Mouse (Mus musculus): Measurements from ENCODE around the gene Adgrf1. TPM values are rescaled to one million over a fixed set of nuclear protein-coding genes. Genes with fewer than 3 reads are reported as not detected.

The Adgrf1 gene
- polyA plus RNA-seq, 1 experiment, result 0.06 TPM

DNA sequence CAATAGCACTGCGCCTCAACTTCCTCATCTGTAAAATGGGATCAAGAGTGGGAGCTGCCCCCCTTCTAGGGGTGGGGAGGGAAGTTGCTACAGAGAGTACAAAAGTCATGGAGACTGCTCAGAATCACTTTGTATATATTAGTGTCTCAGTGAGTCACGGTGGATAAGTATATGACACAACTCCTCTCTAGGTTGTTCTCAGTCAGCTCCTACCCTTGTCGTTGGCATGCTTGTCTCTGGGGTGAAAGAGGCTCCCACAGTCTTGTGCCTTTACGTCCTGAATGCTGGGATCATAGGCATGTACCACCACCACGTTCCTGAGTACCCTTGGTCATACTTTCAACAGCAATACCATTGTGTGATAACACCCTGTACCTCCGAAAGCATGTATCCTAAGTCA is 4.2 kb upstream of the Adgrf1 start:
- DNase-seq (ENCODE audit: extremely low spot score in 1 of 2, low spot score in 1 of 2), result no peak

DNA sequence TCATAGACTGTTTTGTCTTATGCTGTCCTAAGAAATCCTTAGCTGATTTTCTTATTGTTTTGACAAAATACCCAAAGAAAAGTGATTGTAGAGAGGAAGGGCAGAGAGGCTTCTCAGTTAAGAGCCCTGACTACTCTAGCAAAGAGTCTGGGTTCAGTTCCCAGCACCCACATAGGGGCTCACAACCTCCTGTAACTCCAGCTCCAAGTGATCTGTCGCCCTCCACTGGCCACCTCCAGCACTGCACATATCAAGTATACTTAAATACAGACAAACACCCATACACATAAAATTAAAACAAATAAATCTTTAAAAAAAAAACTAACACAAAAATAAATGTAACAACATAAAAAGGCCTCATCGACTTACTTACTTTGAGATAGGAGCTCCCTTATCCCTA is 3.5 kb upstream of the Adgrf1 start:
- no peak for DNase-seq (ENCODE audit: extremely low spot score in 1 of 2, low spot score in 1 of 2)

DNA sequence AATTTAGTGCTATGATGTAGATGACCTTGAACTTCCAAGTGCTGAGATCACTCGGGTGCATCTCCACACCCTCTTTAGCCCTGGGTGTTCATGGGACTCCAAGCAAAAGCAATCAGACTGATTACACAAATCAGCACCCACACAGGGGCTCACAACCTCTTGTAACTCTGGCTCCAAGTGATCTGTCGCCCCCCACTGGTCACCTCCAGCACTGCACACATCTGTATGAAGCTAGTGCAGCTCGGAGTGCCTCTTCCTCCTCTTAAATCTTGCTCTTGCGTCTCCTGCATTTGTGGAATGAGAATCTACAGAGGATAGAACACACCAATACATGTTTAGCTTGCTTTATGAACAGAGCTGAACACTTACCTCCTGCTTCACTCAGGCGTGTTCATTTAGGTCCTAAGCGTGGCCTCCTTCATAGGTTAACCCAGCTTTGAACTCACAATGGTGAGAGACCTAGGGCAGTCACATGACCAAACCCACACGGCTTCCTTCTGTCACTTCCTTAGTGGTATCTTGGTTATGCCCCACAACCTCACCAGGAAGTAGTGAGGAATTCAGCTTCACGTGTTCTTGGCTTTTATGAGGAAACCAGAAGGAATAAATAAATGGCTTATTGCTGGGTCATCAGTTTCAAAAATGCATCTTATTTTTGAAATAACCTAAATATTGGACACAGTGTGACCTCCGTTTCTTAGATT is 2.9 kb upstream of the Adgrf1 start:
- no peak for DNase-seq (ENCODE audit: extremely low spot score in 1 of 2, low spot score in 1 of 2)

DNA sequence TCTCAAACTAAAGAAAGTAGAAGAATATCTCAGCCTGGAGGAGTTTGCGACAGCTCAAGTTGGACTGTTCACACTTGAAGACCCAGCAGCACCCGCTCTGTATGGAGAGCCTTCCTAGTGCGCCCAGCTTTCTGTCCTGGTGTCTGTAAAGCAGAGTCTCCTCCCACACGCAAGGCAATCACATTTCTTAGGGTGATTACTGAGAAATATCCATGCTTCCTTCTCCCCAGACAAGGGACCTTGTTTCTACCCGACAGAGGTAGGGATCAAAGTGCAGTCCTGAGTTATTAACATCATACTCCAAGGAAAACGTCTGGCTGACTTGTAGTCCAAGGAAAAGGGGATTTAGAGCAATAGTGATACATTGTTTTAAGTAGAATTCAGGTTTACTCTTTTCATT is 6.1 kb downstream of the Adgrf1 start:
- DNase-seq (ENCODE audit: extremely low spot score in 1 of 2, low spot score in 1 of 2), result no peak

DNA sequence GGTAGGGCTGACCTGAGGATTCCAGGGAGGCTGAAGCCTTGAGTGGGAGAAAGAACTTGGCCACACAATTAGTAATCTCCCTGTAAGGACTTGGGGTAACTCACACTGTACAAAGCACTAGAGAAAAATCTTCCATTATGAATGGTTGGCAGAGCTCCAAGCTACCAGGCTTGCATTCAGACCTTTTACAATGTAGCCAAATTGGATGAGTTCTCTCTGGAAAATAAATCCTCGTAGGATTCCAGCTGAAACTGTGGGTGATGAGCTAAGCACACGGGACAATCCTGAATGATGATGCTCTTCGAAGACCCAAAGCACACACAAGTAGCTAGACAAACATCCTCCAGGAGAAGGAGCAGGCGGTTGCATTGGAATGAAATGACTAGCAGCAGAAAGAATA is 7.1 kb downstream of the Adgrf1 start:
- DNase-seq (ENCODE audit: extremely low spot score in 1 of 2, low spot score in 1 of 2), result peak in 1 of 2 experiments; percentile 60

DNA sequence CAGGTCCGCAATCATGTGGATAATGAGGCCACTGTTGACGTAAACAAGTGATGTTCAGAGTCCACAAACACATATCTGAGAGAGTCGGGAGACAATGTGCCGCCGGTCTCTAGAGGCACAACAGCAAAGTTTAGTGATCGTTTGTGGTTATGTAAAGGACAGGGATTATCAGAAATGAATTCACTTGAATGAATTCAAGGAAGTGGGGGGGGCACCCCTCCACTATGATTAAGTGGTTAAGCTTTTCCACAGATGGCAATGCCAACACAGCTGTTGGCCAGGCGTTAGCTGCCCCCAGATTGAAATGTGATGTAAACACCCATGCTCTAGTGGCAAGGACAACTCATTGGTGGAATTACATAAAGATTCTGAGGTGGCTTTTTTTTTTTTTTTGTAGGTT is 9.5 kb downstream of the Adgrf1 start:
- DNase-seq (ENCODE audit: extremely low spot score in 1 of 2, low spot score in 1 of 2), result no peak

DNA sequence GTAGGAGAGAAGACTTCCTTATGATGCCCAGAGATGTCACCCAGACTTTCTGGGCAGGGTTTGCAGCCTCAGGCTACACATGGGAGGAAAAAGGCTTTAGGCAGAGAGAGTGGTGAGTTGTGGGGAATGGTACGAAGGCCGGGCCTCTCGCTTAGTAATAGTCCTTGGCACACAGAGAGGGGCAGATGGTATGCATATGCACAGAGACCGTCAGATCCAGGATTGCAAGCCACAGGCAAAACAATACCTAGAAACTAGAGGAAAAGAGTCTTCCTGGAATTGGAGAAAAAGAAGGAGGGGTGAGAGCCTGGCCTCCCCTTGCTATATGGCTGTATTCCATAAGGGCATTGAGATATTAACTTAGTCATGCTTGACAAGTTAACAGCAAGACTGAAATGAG is 12.2 kb downstream of the Adgrf1 start:
- DNase-seq (ENCODE audit: extremely low spot score in 1 of 2, low spot score in 1 of 2), result no peak

DNA sequence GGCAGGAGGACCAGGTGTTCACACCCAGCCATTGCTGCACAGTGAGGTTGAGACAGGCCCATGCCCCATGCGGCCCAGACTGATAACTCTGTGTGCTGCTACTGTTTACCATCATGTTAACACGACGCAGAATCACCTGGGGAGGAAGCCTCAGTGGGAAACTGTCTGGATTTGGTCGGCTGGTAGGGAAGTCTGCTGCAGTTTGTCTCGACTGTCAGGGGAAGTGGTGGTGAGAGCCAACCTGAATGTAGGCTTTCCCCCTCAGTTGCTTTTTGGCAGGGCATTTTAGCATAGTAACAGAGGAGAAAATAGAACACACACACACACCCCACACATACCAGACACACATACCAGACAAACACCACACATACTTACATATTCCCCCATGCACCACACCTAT is 12.7 kb downstream of the Adgrf1 start:
- DNase-seq (ENCODE audit: extremely low spot score in 1 of 2, low spot score in 1 of 2), result no peak

DNA sequence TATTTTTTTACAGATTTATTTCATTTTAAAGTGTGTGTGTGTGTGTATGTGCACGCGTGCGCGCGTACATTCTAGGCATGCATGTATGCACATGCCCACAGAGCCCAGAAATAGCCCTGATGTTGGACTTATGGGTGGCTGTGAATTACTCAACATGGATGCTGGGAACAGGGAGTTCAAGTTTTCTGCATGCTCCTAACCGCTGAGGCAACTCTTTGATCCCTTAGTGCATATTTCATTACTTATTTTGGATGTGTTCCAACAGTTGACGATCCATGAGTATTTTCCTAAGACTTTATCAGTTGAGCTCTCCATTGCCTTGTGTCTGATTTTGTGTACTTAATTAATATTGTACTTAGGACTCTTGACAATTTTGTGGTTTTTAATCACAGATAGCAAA is 29.4 kb downstream of the Adgrf1 start:
- DNase-seq (ENCODE audit: extremely low spot score in 1 of 2, low spot score in 1 of 2), result no peak

DNA sequence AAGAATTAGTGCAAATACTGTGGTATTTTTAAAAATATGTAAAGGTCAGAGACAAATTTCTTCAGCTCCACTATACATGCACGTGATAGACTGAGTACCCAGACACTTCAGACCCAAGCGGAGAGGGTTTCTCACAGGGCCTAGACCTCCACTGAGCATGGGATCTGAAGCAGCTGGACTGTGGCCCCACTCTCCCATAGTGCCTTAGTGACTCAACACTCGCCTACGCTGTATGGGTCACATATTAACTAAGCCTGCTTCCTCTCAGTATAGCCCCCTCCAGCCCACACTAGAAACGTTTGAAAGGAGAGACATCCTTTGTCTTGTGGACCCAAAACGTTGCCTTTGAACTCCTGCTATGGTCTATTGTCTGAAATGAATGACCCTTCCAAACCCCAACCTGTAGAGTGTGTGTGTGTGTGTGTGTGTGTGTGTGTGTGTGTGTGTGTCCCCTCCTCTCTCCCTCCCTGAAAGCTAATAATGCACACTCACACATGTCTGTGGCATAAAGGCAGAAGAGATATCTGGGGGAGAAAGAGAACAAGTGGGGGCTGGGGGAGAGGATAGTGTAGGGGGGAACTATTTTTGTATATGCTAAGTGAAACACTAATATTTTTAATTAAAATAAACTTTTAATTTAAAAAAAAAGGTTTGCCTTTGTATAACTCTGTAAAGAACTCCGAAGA is 56.0 kb downstream of the Adgrf1 start:
- no peak for DNase-seq (ENCODE audit: extremely low spot score in 1 of 2, low spot score in 1 of 2)

DNA sequence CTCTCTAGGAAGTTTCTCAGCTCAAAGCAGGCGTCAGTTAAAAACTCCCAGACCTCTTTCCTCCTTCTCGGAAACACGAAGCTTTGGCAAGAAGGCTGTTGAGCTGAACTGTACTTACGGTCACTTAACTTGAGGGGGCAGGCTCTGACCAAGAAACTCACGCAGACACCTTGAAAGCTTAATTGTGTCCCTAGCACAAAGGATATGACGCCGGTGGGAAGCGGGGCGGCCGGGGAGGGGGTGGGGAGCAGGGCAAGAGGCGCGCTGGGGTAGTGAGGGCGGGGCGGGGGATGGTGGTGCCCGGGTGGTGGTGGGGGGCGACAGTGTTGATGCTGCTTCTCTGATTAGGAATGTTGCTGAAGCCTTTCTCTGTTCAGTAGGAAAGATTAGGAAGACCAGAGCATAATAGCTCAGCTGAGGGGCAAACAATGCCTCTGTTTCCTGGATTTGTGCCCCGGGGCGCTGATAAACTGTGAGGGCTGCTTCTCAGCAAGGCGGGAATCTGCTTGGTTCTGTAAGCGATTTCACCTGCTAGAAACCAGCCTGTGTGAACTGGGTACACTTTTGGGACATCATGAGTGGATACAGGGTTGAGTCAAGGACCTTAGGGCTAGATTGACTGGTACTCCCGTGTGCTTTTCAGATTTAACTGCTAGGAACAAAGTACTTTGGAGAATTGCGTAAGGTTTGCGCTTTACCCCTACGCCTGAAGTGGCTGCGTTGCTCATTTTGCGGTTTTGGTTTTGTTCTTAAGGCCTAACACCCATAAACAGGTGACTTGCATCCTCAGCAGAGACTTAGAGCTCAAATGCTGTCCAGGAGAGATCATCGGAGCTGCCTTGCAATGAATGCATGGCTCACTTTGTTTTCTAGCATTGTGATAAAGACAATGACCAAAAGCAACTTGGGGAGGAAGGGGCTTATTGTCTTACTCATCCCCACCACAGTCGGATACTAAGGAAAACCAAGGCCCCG is 56.9 kb downstream of the Adgrf1 start:
- DNase-seq (ENCODE audit: extremely low spot score in 1 of 2, low spot score in 1 of 2), result peak in 1 of 2 experiments; percentile 48

DNA sequence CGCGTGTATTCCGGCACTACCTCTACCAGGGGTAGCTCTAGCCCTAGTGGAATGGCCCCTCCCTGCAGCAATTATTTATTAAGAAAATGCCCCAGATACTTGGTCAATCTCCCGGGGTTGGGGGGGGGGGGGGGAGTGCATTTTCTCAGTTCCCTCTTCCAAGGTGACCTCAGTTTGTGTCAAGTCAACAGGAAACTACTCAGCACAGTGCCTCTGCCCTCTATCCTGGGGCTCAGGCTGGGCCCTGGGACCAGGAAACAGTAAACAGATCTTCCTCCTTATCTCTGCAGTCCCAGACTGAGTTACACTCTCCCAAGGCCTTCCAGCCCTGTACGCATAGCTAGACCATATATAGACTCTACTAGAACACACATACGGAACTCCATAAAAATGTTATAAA is 57.7 kb downstream of the Adgrf1 start:
- DNase-seq (ENCODE audit: extremely low spot score in 1 of 2, low spot score in 1 of 2), result no peak

DNA sequence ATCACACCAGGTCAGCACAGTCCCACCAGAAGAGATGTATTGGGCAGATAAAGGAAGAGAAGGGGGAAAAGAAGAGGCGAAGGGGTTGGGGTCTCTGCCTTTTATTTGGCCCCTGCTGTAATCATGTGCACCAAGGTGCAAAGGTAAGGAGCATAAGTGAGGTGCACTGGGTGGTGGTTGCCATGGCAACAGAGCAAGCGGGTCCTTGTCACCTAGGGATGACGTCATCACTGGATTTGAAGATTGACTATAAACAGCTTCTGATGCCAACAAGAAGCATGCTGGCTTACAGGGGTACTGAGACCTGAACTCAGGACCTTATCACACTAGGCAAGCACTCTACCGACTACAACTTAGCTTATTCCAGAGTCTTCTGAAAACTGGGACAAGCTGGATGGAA is 59.1 kb downstream of the Adgrf1 start:
- DNase-seq (ENCODE audit: extremely low spot score in 1 of 2, low spot score in 1 of 2), result no peak

DNA sequence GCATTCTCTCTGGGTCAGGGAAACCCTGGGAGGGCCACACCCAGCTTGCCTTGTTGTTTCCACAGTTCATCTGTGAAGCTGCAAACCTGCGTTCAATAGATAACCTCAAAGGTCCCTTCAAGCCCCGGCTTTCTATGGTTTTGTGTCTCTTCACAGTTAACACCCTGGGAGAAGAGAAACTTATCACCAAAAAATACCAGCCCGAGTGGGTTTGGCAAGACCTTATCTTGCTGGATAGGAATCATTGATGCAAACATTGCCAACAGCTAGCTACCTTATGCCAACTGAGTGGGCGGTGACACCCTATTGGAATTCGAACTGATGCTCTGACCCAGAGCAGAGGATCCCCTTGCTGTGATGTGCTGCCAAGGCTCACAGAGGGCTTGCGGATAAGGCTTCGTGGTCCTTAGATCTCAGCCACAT is 59.6 kb downstream of the Adgrf1 start:
- DNase-seq (ENCODE audit: extremely low spot score in 1 of 2, low spot score in 1 of 2), result no peak

DNA sequence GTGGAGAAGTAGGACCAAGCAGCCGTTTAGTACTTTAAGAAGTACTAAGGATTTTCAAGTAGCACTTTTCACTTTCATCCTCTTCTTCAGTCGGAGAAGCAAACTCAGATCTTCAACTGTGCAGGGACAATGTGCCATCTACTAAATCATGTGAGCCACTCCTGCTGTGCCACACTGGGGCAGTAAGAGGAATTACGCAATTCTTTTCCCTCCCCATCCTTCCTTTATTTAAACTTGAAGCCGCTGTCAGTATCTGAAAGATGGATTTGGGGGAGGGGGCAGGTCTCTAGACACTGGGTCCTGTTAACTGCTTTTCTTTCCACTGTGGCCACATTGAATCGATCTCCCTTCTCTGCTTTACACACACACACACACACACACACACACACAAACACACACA is 62.6 kb downstream of the Adgrf1 start:
- DNase-seq (ENCODE audit: extremely low spot score in 1 of 2, low spot score in 1 of 2), result no peak

DNA sequence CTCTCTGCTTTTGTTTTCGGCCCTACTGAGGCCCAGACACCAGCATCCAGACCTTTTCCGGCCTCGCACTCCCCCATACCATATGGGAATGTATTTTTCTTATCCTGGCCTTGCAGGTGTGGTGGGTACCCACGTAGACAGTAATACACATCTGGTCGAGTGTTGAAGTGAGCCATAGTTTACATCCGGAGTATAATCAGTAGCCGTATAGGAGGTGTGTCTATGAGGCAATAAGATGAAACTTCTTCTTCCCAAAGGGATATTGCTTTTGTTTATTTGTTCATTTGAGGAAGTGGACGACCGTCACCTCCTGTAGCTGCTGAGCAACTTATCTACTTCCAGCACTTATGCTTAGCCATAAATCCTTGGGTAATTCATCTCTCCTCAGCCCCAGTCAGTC is 63.9 kb downstream of the Adgrf1 start:
- no peak for DNase-seq (ENCODE audit: extremely low spot score in 1 of 2, low spot score in 1 of 2)

DNA sequence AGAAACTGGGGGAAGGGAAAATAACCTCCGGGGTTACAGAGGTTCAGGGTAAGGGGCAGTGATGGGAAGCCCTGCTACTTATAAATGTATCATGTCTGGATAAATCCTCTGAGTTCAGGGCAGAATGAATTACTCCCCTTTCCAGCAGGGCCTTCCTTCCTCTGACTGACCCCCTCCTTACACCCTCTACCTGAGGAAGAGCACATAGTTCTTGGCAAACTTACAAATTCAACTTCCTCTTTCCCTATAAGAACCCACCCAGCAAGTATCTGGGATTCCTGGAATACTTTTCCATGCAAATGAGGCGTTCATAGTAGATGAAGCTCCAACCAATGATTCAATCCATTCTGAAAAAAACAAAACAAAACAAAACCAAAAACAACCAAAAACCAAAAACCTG is 67.5 kb downstream of the Adgrf1 start:
- no peak for DNase-seq (ENCODE audit: extremely low spot score in 1 of 2, low spot score in 1 of 2)

DNA sequence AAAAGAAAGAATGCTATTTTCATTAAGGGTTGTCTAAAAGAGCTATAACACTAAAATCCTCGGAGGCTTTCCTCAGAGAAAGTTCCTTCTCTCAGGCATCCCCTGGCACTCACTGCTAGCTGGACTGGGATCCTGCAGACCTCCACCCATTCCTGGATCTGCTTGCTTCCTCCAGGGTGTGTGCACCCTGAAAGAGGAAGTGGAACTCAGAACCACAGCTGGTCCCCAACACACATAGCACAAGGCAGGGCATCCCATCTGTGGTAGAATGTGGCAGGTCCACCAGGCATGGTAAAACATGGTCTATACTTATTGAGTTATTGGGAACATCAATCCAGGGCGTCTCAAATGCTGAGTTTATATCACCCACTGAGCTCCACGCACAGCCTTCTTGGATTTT is 68.2 kb downstream of the Adgrf1 start:
- no peak for DNase-seq (ENCODE audit: extremely low spot score in 1 of 2, low spot score in 1 of 2)

DNA sequence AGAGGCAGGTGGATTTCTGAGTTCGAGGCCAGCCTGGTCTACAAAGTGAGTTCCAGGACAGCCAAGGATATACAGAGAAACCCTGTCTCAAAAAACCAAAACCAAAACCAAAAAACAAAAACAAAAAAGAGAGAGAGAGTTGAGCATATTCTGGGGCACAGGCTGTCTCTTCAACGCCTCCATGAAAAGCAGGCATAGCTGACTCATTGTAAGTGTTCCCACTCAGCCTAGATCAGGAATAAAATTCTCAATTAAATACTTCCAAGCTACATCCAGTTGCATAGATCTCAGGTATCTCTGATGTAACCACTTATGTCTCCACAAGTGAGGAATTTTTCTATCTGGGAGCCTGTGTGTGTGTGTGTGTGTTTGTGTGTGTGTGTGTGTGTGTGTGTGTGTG is 76.4 kb downstream of the Adgrf1 start:
- peak in 1 of 2 experiments; percentile 55 for DNase-seq (ENCODE audit: extremely low spot score in 1 of 2, low spot score in 1 of 2)

DNA sequence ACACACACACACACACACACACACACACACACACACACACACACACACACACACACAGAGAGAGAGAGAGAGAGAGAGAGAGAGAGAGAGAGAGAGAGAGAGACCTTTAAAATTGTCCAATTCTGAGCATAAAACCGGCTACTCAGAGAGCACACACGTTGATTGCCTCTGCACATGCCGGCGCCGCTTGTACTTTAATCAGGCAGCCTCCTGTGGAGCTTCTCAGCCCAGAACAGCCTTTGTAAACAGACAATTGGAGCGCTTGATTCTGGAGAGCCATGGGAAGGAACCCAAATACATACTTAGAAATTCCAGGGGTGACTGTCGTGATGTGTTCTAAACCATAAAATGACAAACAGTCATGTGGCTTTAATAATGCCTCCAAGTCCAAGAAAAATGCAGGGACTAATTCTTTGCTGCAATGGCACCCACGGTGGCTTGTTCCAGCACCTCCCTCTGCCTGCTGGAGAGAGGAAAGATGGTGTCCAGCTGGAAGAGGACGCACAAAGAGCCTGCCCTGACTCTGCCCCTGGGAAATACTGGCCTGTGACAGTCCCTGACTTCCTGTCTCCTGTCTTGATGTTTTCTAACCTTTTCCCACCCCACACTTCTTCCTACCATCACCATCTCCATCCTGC is 87.9 kb downstream of the Adgrf1 start:
- no peak for DNase-seq (ENCODE audit: extremely low spot score in 1 of 2, low spot score in 1 of 2)

Data from frontal cortex, adult 2 months (tissue).